Mouse (Mus musculus) hindbrain, embryonic 14.5 days (tissue): ENCODE results near the gene Abcd4. TPM values are rescaled to one million over a fixed set of nuclear protein-coding genes. Genes with fewer than 3 reads are reported as not detected.
A peak's percentile ranks its signal among the peaks of the same experiment; 100 is the strongest.

Experiments
- ATAC-seq: fragments of 200-750 bp; cut with Nextera tagmentation; 2 replicates; pipeline ENCODE4 v1.8.0; 2017; ENCODE audit warnings: moderate number of reproducible peaks, mild to moderate bottlenecking, moderate TSS enrichment, moderate library complexity; ENCODE audit not compliant: low FRiP score
- DNase-seq: peaks from one replicate; pipeline ENCODE4 v3.0.0-alpha.2; 2015; ENCODE audit warnings: low spot score
- H3K27ac ChIP-seq: fragments of 300-500 bp; sonication (generic); 2 replicates; pipeline ENCODE4 v1.5.1; 2014; ENCODE audit warnings: mild to moderate bottlenecking, moderate library complexity
- H3K27me3 ChIP-seq: fragments of 300-500 bp; sonication (generic); 2 replicates; pipeline ENCODE4 v1.6.1; 2014; ENCODE audit warnings: mild to moderate bottlenecking, low read length, mixed read lengths; ENCODE audit not compliant: control insufficient read depth, insufficient read depth
- H3K36me3 ChIP-seq: fragments of 300-500 bp; sonication (generic); replicated peaks from 2 replicates; pipeline ENCODE4 v1.6.1; 2014; ENCODE audit not compliant: control insufficient read depth, insufficient read depth
- H3K4me1 ChIP-seq: fragments of 300-500 bp; sonication (generic); replicated peaks from 2 replicates; pipeline ENCODE4 v1.6.1; 2014; ENCODE audit warnings: antibody characterized with exemption, low read length, mixed read lengths; ENCODE audit not compliant: control insufficient read depth, insufficient read depth
- H3K4me2 ChIP-seq: fragments of 300-500 bp; sonication (generic); replicated peaks from 2 replicates; pipeline ENCODE4 v1.6.1; 2014; ENCODE audit warnings: mild to moderate bottlenecking, moderate library complexity
- H3K4me3 ChIP-seq: fragments of 300-500 bp; sonication (generic); replicated peaks from 2 replicates; pipeline ENCODE4 v1.5.1; 2014; ENCODE audit warnings: mild to moderate bottlenecking, low read length
- H3K9ac ChIP-seq: fragments of 300-500 bp; sonication (generic); 2 replicates; pipeline ENCODE4 v1.6.1; 2014
- H3K9me3 ChIP-seq: fragments of 300-500 bp; sonication (generic); 2 replicates; pipeline ENCODE4 v1.6.1; 2016; ENCODE audit warnings: low read length; ENCODE audit not compliant: control insufficient read depth
- WGBS: fragments of 180-500 bp; shearing (Covaris S2); extraction: QIAGEN DNeasy Blood & Tissue Kit; methylation state at CpG from one replicate; pipeline ENCODE4 v1.1.7; 2014; 5-methylcytosine and 5-hydroxymethylcytosine counted together
- polyA plus RNA-seq: library from polyadenylated mRNA; unstranded; fragments of >200 nt; fragmentation: Nextera tagmentation; extraction: Ambion mirVana; gene quantifications from 2 replicates; pipeline ENCODE4 v1.2.1, GENCODE M21; 2014

Abcd4 gene
- polyA plus RNA-seq, 1 experiment from 2014 or later: 9.9 TPM

DNA sequence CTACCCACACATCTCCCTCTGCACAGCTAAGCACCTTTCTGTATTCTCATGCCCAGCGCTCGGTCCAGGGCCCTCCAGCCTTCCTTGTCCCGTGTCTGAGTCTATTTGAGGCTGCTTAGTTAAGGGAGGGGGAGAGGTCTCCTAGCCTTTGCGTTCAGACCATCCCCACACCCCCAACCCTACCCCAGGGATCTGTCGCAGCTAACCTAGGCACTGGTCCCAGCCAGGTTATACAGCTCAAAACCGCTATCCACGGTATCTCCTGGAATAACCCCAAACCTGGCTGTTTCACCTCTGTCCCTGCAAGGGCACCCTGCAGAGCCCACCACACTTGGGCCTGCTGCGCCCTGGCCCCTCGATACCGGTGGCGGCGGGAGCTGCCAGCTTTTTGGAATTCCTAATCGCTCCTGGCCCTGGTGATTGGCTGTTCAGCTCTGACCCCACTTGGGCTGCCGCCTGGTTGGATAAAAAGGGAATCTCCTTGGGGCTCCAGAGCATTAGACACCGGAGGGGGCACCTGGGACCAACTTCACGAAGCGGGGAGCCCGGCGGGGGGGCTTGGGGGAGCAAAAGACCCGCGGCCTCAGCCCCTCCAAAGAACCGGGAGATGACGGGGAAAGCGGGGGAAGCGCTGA is 47.8 kb downstream of the Abcd4 start, which contains the start of gene Vsx2:
TSS of gene Vsx2 (plus strand) at position 427 of the 635 bp plus-strand sequence.
- Histone ChIP-seq H3K4me1 (no peaks in the 10 kb centered on the region), H3K27me3 (peaks cover 80% of the 10 kb centered on the region), H3K4me2 (no peak within 1 kb of the TSS; the same call in 1 of the 2 replicates), H3K36me3 (no peaks in the 10 kb centered on the region), H3K9me3 (no peaks in the 10 kb centered on the region), H3K9ac (no peak within 1 kb of the TSS), H3K4me3 (peak within 1 kb of the TSS; percentile 16), H3K27ac (no peak within 1 kb of the TSS)
- peak; percentile 53; the same call in 1 of the 2 replicates for ATAC-seq
- DNase-seq: no peak
- 1% methylated on average over 25 of the region's 25 CpGs for WGBS

DNA sequence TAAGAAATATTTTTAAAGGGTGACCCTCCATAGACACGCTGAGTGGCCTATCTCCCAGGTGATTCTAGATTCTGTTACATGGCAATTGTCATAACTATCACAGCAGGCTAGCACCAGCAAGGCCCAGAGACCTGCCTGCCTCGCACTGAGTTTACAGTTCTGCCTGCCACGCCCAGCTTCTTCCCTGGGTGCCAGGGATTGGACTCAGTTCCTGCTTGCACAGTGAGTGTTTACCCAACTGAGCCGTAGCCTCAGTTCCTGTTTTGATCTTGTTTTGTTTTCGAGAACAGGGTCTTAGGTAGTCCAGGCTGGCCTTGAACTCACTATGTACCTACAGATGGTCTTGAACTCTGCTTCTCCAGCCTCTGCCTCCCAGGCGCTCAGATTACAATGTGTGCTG is 49.6 kb downstream of the Abcd4 start:
- Histone ChIP-seq H3K9me3 (no peaks in the 10 kb centered on the region), H3K27me3 (peaks cover 76% of the 10 kb centered on the region), H3K4me2 (no peak overlapping the region), H3K9ac (no peak overlapping the region), H3K27ac (no peak overlapping the region), H3K4me3 (no peak overlapping the region), H3K4me1 (no peaks in the 10 kb centered on the region), H3K36me3 (no peaks in the 10 kb centered on the region)
- WGBS: 87% methylated on average over 6 of the region's 6 CpGs
- no peak for ATAC-seq
- no peak for DNase-seq

DNA sequence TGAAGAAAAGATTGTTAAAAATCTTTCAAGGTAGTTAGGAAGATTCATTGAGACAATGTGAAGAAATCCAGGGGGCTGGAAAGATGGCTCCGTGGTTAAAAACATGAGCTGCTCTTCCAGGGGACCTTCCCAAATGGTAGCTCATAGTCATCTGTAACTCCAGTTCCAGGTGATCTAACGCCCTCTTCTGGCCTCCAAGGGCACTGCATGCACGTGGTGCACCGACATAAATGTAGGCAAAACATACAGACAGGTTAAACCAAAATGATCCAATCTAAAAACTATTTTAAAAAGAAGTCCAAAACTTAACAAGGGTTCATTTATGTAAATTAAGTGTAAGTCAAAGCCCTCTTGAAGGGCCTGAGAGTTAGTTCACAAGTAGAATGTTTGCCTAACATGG is 54.7 kb downstream of the Abcd4 start:
- 58% methylated on average over 4 of the region's 4 CpGs for WGBS
- no peak overlapping the region for H3K4me3 ChIP-seq
- ATAC-seq: no peak
- H3K4me2 ChIP-seq: no peak overlapping the region
- H3K4me1 ChIP-seq: no peaks in the 10 kb centered on the region
- no peaks in the 10 kb centered on the region for H3K36me3 ChIP-seq
- H3K27ac ChIP-seq: no peak overlapping the region
- H3K27me3 ChIP-seq: peaks cover 34% of the 10 kb centered on the region
- no peak for DNase-seq
- H3K9me3 ChIP-seq: no peaks in the 10 kb centered on the region
- no peak overlapping the region for H3K9ac ChIP-seq

DNA sequence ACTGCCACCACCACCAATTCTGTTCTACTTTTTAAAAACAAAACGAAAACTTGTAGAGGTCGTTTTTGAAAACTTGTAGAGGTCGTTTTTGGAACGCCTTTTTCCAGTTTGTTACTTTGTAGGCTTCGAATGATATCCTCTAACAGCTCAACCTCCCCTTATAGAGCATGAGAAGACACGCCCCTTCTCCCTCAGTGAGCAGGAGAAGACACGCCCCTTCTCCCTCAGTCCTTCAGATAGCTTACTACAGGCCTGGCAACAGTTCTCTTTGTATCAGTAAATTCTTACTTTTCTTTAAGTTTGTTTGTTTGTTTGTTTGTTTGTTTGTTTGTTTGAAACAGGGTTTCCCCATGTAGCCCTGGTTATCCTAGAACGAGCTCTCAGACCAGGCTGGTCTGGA is 62.0 kb downstream of the Abcd4 start:
- Histone ChIP-seq H3K36me3 (no peaks in the 10 kb centered on the region), H3K4me3 (no peak overlapping the region), H3K9me3 (no peaks in the 10 kb centered on the region), H3K4me2 (no peak overlapping the region), H3K9ac (no peak overlapping the region), H3K4me1 (no peaks in the 10 kb centered on the region), H3K27me3 (no peaks in the 10 kb centered on the region), H3K27ac (no peak overlapping the region)
- DNase-seq: no peak
- 58% methylated on average over 8 of the region's 8 CpGs for WGBS
- ATAC-seq: no peak

Other genes starting within 250 kb of the Abcd4 start
- gene Entpd5, start 208.4 kb downstream of the Abcd4 start, polyA plus RNA-seq: 11.3 and 13.6 TPM in 2 replicates
- gene Bbof1, start 208.3 kb downstream of the Abcd4 start, polyA plus RNA-seq: 2.6 and 3.0 TPM in 2 replicates
- gene Rnf113a2, start 200.2 kb downstream of the Abcd4 start, polyA plus RNA-seq: 22.0 and 23.8 TPM in 2 replicates
- gene Aldh6a1, start 166.4 kb downstream of the Abcd4 start, polyA plus RNA-seq: 37.9 and 38.3 TPM in 2 replicates
- gene Lin52, start 166.0 kb downstream of the Abcd4 start, polyA plus RNA-seq: 30.4 and 34.3 TPM in 2 replicates
- gene Vsx2, start 47.7 kb downstream of the Abcd4 start, polyA plus RNA-seq: 4.8 and 5.0 TPM in 2 replicates
- not detected in 2 replicates for gene Vrtn, start 23.6 kb upstream of the Abcd4 start, polyA plus RNA-seq
- 11.1 and 13.6 TPM in 2 replicates for gene Syndig1l, start 81.4 kb upstream of the Abcd4 start, polyA plus RNA-seq
- gene Npc2, start 155.7 kb upstream of the Abcd4 start, polyA plus RNA-seq: 51.6 and 54.3 TPM in 2 replicates
- gene Isca2, start 155.8 kb upstream of the Abcd4 start, polyA plus RNA-seq: 127 and 132 TPM in 2 replicates